Mouse (Mus musculus) kidney, adult 2 months (tissue): Measurements from ENCODE around the gene Ptbp3.

Source experiments
- CTCF ChIP-seq: fragments of 200-500 bp; conservative IDR thresholded peaks from 2 replicates; pipeline ENCODE4 v1.5.1; 2011; ENCODE audit warnings: low read depth, mild to moderate bottlenecking, control low read depth, low read length, moderate library complexity, mixed read lengths; ENCODE audit not compliant: insufficient read depth, insufficient read length
- POLR2A ChIP-seq: fragments of 200-500 bp; IDR thresholded peaks from one replicate; pipeline ENCODE4 v1.6.1; 2011; ENCODE audit warnings: low read depth, low read length, control low read depth

GRCm38 (mm10) chr4:59575184-59575958 lies 26.2 kb upstream of the Ptbp3 start:
- TF ChIP-seq CTCF (no peak), POLR2A (no peak)
